Mouse (Mus musculus) stomach, postnatal 0 days (tissue): ENCODE results near the gene 1700016D06Rik. TPM values are rescaled to one million over a fixed set of nuclear protein-coding genes. Genes with fewer than 3 reads are reported as not detected.

Source experiments
- ATAC-seq: fragments of 200-750 bp; cut with Nextera tagmentation; 2 replicates; pipeline ENCODE4 v1.8.0; 2017; ENCODE audit not compliant: low FRiP score, low TSS enrichment
- DNase-seq: peaks from one replicate; pipeline ENCODE4 v3.0.0-alpha.2; 2016; ENCODE audit warnings: low spot score
- H3K27ac ChIP-seq: fragments of 300-500 bp; sonication (generic); replicated peaks from 2 replicates; pipeline ENCODE4 v1.5.1; 2014; ENCODE audit warnings: mild to moderate bottlenecking, control low read depth
- H3K27me3 ChIP-seq: fragments of 300-500 bp; sonication (generic); 2 replicates; pipeline ENCODE4 v1.6.1; 2014; ENCODE audit warnings: low read length; ENCODE audit not compliant: control insufficient read depth, insufficient read depth
- H3K36me3 ChIP-seq: fragments of 300-500 bp; sonication (generic); 2 replicates; pipeline ENCODE4 v1.6.1; 2014; ENCODE audit warnings: low read length, mixed read lengths; ENCODE audit not compliant: control insufficient read depth, insufficient read depth
- H3K4me1 ChIP-seq: fragments of 300-500 bp; sonication (generic); replicated peaks from 2 replicates; pipeline ENCODE4 v1.6.1; 2014; ENCODE audit warnings: antibody characterized with exemption; ENCODE audit not compliant: control insufficient read depth, insufficient read depth
- H3K4me2 ChIP-seq: fragments of 300-500 bp; sonication (generic); replicated peaks from 2 replicates; pipeline ENCODE4 v1.6.1; 2014; ENCODE audit warnings: low read depth, mild to moderate bottlenecking, control low read depth, moderate library complexity
- H3K4me3 ChIP-seq: fragments of 300-500 bp; sonication (generic); 2 replicates; pipeline ENCODE4 v1.5.1; 2014; ENCODE audit warnings: low read depth, low read length, control low read depth
- H3K9ac ChIP-seq: fragments of 300-500 bp; sonication (generic); 2 replicates; pipeline ENCODE4 v1.6.1; 2014; ENCODE audit warnings: mild to moderate bottlenecking, low read length, control low read depth, mixed read lengths
- H3K9me3 ChIP-seq: fragments of 300-500 bp; sonication (generic); 2 replicates; pipeline ENCODE4 v1.6.1; 2016; ENCODE audit warnings: low read length; ENCODE audit not compliant: control insufficient read depth
- CTCF ChIP-seq: IDR thresholded peaks from 2 replicates; pipeline ENCODE4 v1.5.1; 2016; ENCODE audit warnings: antibody characterized with exemption, low read depth, mild to moderate bottlenecking, moderate library complexity
- EP300 ChIP-seq: optimal IDR thresholded peaks from 2 replicates; pipeline ENCODE3; 2016; ENCODE audit warnings: antibody characterized with exemption
- WGBS: fragments of 180-500 bp; shearing (Covaris S2); extraction: QIAGEN DNeasy Blood & Tissue Kit; methylation state at CpG from one replicate; pipeline ENCODE4 v1.1.7; 2014; 5-methylcytosine and 5-hydroxymethylcytosine counted together
- polyA plus RNA-seq: library from polyadenylated mRNA; unstranded; fragments of >200 nt; fragmentation: Nextera tagmentation; extraction: Ambion mirVana; gene quantifications from 2 replicates; pipeline ENCODE4 v1.2.1, GENCODE M21; 2015

Gene 1700016D06Rik
- polyA plus RNA-seq, 1 experiment from 2014 or later, result not detected

GRCm38 (mm10) chr8:11635611-11636081, 65.2 kb downstream of the 1700016D06Rik start, which contains the start of gene Ankrd10:
Ankrd10 (minus strand) TSS chr8:11635757.
- Histone ChIP-seq H3K4me1 (no peaks in the 10 kb centered on the region; the same call in 1 of the 2 replicates), H3K36me3 (peaks cover 4% of the 10 kb centered on the region; the same call in 1 of the 2 replicates), H3K4me3 (peak within 1 kb of the TSS; percentile 98), H3K27me3 (no peaks in the 10 kb centered on the region), H3K4me2 (peak within 1 kb of the TSS; percentile 94), H3K9ac (peak within 1 kb of the TSS; percentile 84), H3K9me3 (no peaks in the 10 kb centered on the region), H3K27ac (peak within 1 kb of the TSS; percentile 97)
- DNase-seq (peak; percentile 98), ATAC-seq (peak; percentile 97)
- no peak for TF ChIP-seq EP300
- WGBS, result under 1% methylated on average over 40 of the region's 40 CpGs

GRCm38 (mm10) chr8:11635012-11635577, 65.8 kb downstream of the 1700016D06Rik start:
- DNase-seq (peak; percentile 83), ATAC-seq (peak; percentile 61)
- peak overlapping the region; percentile 84 for H3K9ac ChIP-seq
- peak overlapping the region; percentile 97 for H3K27ac ChIP-seq
- no peaks in the 10 kb centered on the region for H3K9me3 ChIP-seq
- peak overlapping the region; percentile 94 for H3K4me2 ChIP-seq
- TF ChIP-seq EP300 (no peak), CTCF (no peak; the same call in 1 of the 2 replicates)
- H3K36me3 ChIP-seq, result peaks cover 6% of the 10 kb centered on the region; the same call in 1 of the 2 replicates
- no peaks in the 10 kb centered on the region for H3K27me3 ChIP-seq
- H3K4me1 ChIP-seq, result no peaks in the 10 kb centered on the region; the same call in 1 of the 2 replicates
- peak overlapping the region; percentile 98 for H3K4me3 ChIP-seq
- WGBS, result under 1% methylated on average over 55 of the region's 70 CpGs

GRCm38 (mm10) chr8:11634331-11635011, 66.4 kb downstream of the 1700016D06Rik start:
- Histone ChIP-seq H3K9me3 (no peaks in the 10 kb centered on the region), H3K9ac (peak overlapping the region; percentile 84), H3K4me1 (no peaks in the 10 kb centered on the region; the same call in 1 of the 2 replicates), H3K27ac (peak overlapping the region; percentile 97), H3K27me3 (no peaks in the 10 kb centered on the region), H3K4me2 (peak overlapping the region; percentile 94), H3K36me3 (peaks cover 6% of the 10 kb centered on the region; the same call in 1 of the 2 replicates), H3K4me3 (peak overlapping the region; percentile 98)
- no peak for ATAC-seq
- TF ChIP-seq CTCF (no peak), EP300 (no peak)
- WGBS, result under 1% methylated on average over 38 of the region's 39 CpGs
- DNase-seq, result no peak

GRCm38 (mm10) chr8:11633414-11633813, 67.4 kb downstream of the 1700016D06Rik start:
- peak overlapping the region; percentile 18; the same call in 1 of the 2 replicates for H3K9ac ChIP-seq
- H3K27me3 ChIP-seq, result no peaks in the 10 kb centered on the region
- H3K4me3 ChIP-seq, result peak overlapping the region; percentile 98
- H3K4me1 ChIP-seq, result no peaks in the 10 kb centered on the region; the same call in 1 of the 2 replicates
- DNase-seq (no peak), ATAC-seq (no peak)
- H3K9me3 ChIP-seq, result no peaks in the 10 kb centered on the region
- H3K27ac ChIP-seq, result no peak overlapping the region; the same call in 1 of the 2 replicates
- H3K4me2 ChIP-seq, result peak overlapping the region; percentile 94
- H3K36me3 ChIP-seq, result peaks cover 8% of the 10 kb centered on the region; the same call in 1 of the 2 replicates
- WGBS, result 34% methylated on average over 7 of the region's 7 CpGs
- TF ChIP-seq CTCF, result no peak
- no peak for TF ChIP-seq EP300

GRCm38 (mm10) chr8:11632406-11632805, 68.5 kb downstream of the 1700016D06Rik start:
- H3K27ac ChIP-seq, result no peak overlapping the region
- no peaks in the 10 kb centered on the region for H3K27me3 ChIP-seq
- DNase-seq (peak; percentile 58), ATAC-seq (no peak)
- no peak overlapping the region for H3K9ac ChIP-seq
- H3K4me3 ChIP-seq, result no peak overlapping the region
- H3K4me1 ChIP-seq, result no peaks in the 10 kb centered on the region; the same call in 1 of the 2 replicates
- no peaks in the 10 kb centered on the region for H3K9me3 ChIP-seq
- TF ChIP-seq EP300, result no peak
- no peak for TF ChIP-seq CTCF
- WGBS, result 14% methylated on average over 2 of the region's 2 CpGs
- H3K4me2 ChIP-seq, result no peak overlapping the region
- H3K36me3 ChIP-seq, result peaks cover 9% of the 10 kb centered on the region; the same call in 1 of the 2 replicates
